Mouse (Mus musculus) embryonic facial prominence, embryonic 15.5 days (tissue): ENCODE measurements around the gene Srd5a1. TPM values are rescaled to one million over a fixed set of nuclear protein-coding genes. Genes with fewer than 3 reads are reported as not detected.

ENCODE experiments used
- ATAC-seq: fragments of 200-750 bp; cut with Nextera tagmentation; 2 replicates; pipeline ENCODE4 v1.8.0; 2017; ENCODE audit warnings: low read depth, moderate TSS enrichment; ENCODE audit not compliant: insufficient number of reproducible peaks, low FRiP score, low TSS enrichment
- H3K27ac ChIP-seq: fragments of 300-500 bp; sonication (generic); replicated peaks from 2 replicates; pipeline ENCODE4 v1.5.1; 2015; ENCODE audit warnings: mild to moderate bottlenecking, inconsistent platforms
- H3K27me3 ChIP-seq: fragments of 300-500 bp; sonication (generic); 2 replicates; pipeline ENCODE4 v1.6.1; 2015; ENCODE audit warnings: inconsistent platforms
- H3K36me3 ChIP-seq: fragments of 300-500 bp; sonication (generic); 2 replicates; pipeline ENCODE4 v1.6.1; 2015; ENCODE audit warnings: mild to moderate bottlenecking, inconsistent platforms
- H3K4me1 ChIP-seq: fragments of 300-500 bp; sonication (generic); 2 replicates; pipeline ENCODE4 v1.6.1; 2015; ENCODE audit warnings: inconsistent platforms
- H3K4me2 ChIP-seq: fragments of 300-500 bp; sonication (generic); replicated peaks from 2 replicates; pipeline ENCODE4 v1.6.1; 2015; ENCODE audit warnings: mild to moderate bottlenecking, inconsistent platforms
- H3K4me3 ChIP-seq: fragments of 300-500 bp; sonication (generic); replicated peaks from 2 replicates; pipeline ENCODE4 v1.5.1; 2015; ENCODE audit warnings: mild to moderate bottlenecking, inconsistent platforms
- H3K9ac ChIP-seq: fragments of 300-500 bp; sonication (generic); 2 replicates; pipeline ENCODE4 v1.6.1; 2015; ENCODE audit warnings: inconsistent platforms
- H3K9me3 ChIP-seq: fragments of 300-500 bp; sonication (generic); replicated peaks from 2 replicates; pipeline ENCODE4 v1.6.1; 2016; ENCODE audit warnings: inconsistent platforms
- WGBS: fragments of 180-500 bp; shearing (Covaris S2); methylation state at CpG from one replicate; pipeline ENCODE4 v1.1.7; 2015; 5-methylcytosine and 5-hydroxymethylcytosine counted together
- polyA plus RNA-seq: library from polyadenylated mRNA; unstranded; fragments of >200 nt; fragmentation: Nextera tagmentation; extraction: Ambion mirVana; gene quantifications from 2 replicates; pipeline ENCODE4 v1.2.1, GENCODE M21; 2015

Srd5a1 gene
- polyA plus RNA-seq = 33.0 and 35.1 TPM in 2 replicates

GRCm38 (mm10) chr13:69611398-69612174 lies at the start of gene Srd5a1:
TSS of gene Srd5a1 (minus strand) at chr13:69611442.
- ATAC-seq = peak; percentile 99
- no peaks in the 10 kb centered on the region for H3K27me3 ChIP-seq

GRCm38 (mm10) chr13:69654508-69654907 lies 43.3 kb upstream of the Srd5a1 start:
- H3K4me3 ChIP-seq = no peak overlapping the region
- WGBS = 59% methylated on average over 3 of the region's 3 CpGs
- no peaks in the 10 kb centered on the region for H3K36me3 ChIP-seq
- H3K9ac ChIP-seq = no peak overlapping the region
- no peaks in the 10 kb centered on the region for H3K27me3 ChIP-seq
- no peak overlapping the region for H3K4me2 ChIP-seq
- ATAC-seq = no peak
- H3K4me1 ChIP-seq = no peaks in the 10 kb centered on the region
- H3K27ac ChIP-seq = no peak overlapping the region
- H3K9me3 ChIP-seq = no peaks in the 10 kb centered on the region

More at GRCm38 (mm10) chr13:69611398-69612174, at the start of gene Srd5a1:
- Histone ChIP-seq H3K4me2 (peak within 1 kb of the TSS; percentile 98), H3K9me3 (no peaks in the 10 kb centered on the region), H3K27ac (peak within 1 kb of the TSS; percentile 66), H3K4me1 (peaks cover 10% of the 10 kb centered on the region), H3K9ac (peak within 1 kb of the TSS; percentile 90), H3K36me3 (peaks cover 23% of the 10 kb centered on the region), H3K4me3 (peak within 1 kb of the TSS; percentile 99)
- WGBS = under 1% methylated on average over 69 of the region's 69 CpGs

GRCm38 (mm10) chr13:69646481-69646880 lies 35.2 kb upstream of the Srd5a1 start:
- WGBS = 77% methylated on average over 9 of the region's 9 CpGs

DNA sequence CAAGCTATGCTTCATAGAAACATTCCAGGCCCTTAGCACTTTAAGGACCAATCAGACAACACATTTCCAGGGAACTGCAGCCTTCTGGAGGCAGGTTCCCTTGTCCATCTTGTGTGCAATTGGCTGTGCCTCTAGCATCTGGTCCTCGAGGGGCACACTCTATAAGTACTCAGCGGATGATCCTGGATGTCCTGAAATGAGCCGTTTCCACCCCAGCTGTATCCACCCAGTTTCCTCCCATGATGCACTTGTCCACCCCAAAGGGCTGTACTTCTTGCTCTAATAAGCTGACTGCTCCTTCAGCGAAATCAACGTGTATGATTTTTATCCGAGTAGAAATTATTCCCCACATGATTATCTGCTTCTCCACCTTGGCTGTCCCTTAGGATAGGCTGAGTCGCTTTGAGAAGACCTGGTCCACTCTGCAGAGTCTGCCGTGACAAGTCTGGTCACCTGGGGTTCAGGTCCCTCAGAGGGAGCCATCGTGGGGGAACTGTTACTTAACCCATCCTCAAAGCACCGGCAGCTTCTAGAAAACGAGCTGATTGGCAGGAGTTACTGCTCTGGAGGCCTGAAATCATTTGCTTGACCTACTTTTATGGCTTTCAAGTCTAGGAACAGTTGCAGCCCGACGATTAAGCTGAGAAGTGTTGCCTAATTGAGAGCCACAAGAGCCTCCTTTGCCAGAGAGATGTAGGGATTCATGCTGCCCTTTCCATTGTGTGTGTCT lies 34.6 kb upstream of the Srd5a1 start:
- Histone ChIP-seq H3K36me3 (0 out of 2 replicates have a peak, but pooled peaks cover 7% of the 10 kb centered on the region), H3K9me3 (no peaks in the 10 kb centered on the region), H3K27ac (no peak overlapping the region; the same call in 1 of the 2 replicates), H3K9ac (no peak overlapping the region), H3K4me2 (no peak overlapping the region), H3K27me3 (no peaks in the 10 kb centered on the region), H3K4me1 (no peaks in the 10 kb centered on the region), H3K4me3 (no peak overlapping the region)
- WGBS = 69% methylated on average over 13 of the region's 13 CpGs
- no peak for ATAC-seq

More at GRCm38 (mm10) chr13:69646481-69646880, 35.2 kb upstream of the Srd5a1 start:
- H3K4me2 ChIP-seq = no peak overlapping the region
- no peaks in the 10 kb centered on the region for H3K27me3 ChIP-seq
- no peaks in the 10 kb centered on the region for H3K9me3 ChIP-seq
- H3K9ac ChIP-seq = no peak overlapping the region
- no peak for ATAC-seq
- no peak overlapping the region; the same call in 1 of the 2 replicates for H3K27ac ChIP-seq
- 0 out of 2 replicates have a peak, but pooled peaks cover 2% of the 10 kb centered on the region for H3K36me3 ChIP-seq
- H3K4me3 ChIP-seq = no peak overlapping the region
- H3K4me1 ChIP-seq = no peaks in the 10 kb centered on the region

GRCm38 (mm10) chr13:69644427-69645166 lies 33.4 kb upstream of the Srd5a1 start:
- Histone ChIP-seq H3K4me2 (no peak overlapping the region), H3K4me3 (no peak overlapping the region), H3K9ac (no peak overlapping the region), H3K27me3 (no peaks in the 10 kb centered on the region), H3K4me1 (no peaks in the 10 kb centered on the region), H3K27ac (no peak overlapping the region), H3K36me3 (peaks cover 18% of the 10 kb centered on the region; the same call in 1 of the 2 replicates), H3K9me3 (no peaks in the 10 kb centered on the region)
- WGBS = 77% methylated on average over 13 of the region's 13 CpGs
- no peak for ATAC-seq

DNA sequence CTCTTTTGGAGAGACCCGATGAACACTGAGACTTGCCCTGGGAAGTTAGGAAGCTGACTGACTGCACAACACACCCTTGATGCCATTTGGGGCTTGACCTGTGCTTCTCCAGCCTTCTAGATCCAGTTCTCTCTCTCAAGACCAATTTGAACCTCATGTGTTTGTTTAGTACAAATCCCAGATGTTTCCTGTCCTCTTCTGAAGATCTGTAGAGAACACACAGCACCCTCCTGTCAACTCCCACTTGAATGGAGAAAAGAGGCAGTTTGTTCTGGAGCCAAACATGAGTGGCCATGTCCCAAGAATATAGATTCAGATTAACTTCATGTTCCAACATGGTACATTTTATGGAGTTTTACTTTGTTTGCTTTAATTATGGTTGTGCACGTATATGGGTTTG lies 32.7 kb upstream of the Srd5a1 start:
- no peak overlapping the region for H3K9ac ChIP-seq
- WGBS = 80% methylated on average over 2 of the region's 2 CpGs
- H3K27ac ChIP-seq = no peak overlapping the region
- H3K4me1 ChIP-seq = no peaks in the 10 kb centered on the region
- H3K4me2 ChIP-seq = no peak overlapping the region
- no peaks in the 10 kb centered on the region for H3K27me3 ChIP-seq
- ATAC-seq = no peak
- H3K4me3 ChIP-seq = no peak overlapping the region
- no peaks in the 10 kb centered on the region for H3K9me3 ChIP-seq
- H3K36me3 ChIP-seq = peaks cover 23% of the 10 kb centered on the region; the same call in 1 of the 2 replicates

DNA sequence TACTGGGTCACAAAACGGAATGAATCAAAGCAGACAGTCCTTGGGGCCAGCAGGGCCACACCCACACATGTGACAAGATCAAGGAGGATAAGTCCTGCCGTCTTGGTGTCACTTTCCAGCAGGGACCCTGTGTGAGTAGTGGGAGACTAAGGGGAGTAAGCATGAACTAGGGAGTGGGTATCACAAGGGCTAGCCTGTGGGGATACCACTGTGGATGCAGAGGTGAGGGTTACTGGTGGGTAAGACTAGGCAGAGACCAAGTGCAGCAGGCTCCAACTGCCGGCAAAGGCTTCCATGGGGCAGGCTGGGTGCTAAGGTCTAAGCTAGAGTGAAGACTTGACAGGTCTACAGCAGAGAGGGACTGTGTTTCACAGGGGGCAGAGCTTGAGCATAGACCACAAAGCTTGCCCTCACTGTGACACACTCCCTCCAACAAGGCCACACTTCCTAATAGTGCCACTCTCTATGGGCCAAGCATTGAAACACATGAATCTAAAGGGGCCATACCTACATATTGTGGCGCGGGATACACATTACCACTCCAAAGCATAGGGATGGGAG lies 31.5 kb upstream of the Srd5a1 start:
- Histone ChIP-seq H3K4me1 (no peaks in the 10 kb centered on the region), H3K4me2 (no peak overlapping the region), H3K36me3 (peaks cover 35% of the 10 kb centered on the region), H3K4me3 (no peak overlapping the region), H3K9ac (no peak overlapping the region), H3K9me3 (no peaks in the 10 kb centered on the region), H3K27me3 (no peaks in the 10 kb centered on the region), H3K27ac (no peak overlapping the region)
- 68% methylated on average over 5 of the region's 5 CpGs for WGBS
- ATAC-seq = no peak

GRCm38 (mm10) chr13:69641017-69641416 lies 29.8 kb upstream of the Srd5a1 start:
- H3K4me3 ChIP-seq = no peak overlapping the region
- ATAC-seq = no peak
- no peak overlapping the region for H3K4me2 ChIP-seq
- no peaks in the 10 kb centered on the region for H3K4me1 ChIP-seq
- no peak overlapping the region for H3K27ac ChIP-seq
- H3K9me3 ChIP-seq = no peaks in the 10 kb centered on the region
- peaks cover 42% of the 10 kb centered on the region for H3K36me3 ChIP-seq
- no peak overlapping the region for H3K9ac ChIP-seq
- no peaks in the 10 kb centered on the region for H3K27me3 ChIP-seq
- 92% methylated on average over 3 of the region's 3 CpGs for WGBS

- no peaks in the 10 kb centered on the region for H3K27me3 ChIP-seq
- no peak for ATAC-seq
- 86% methylated on average over 4 of the region's 4 CpGs for WGBS
- no peak overlapping the region for H3K4me2 ChIP-seq
- no peaks in the 10 kb centered on the region for H3K4me1 ChIP-seq
- H3K36me3 ChIP-seq = peaks cover 46% of the 10 kb centered on the region
- no peaks in the 10 kb centered on the region for H3K9me3 ChIP-seq
- H3K4me3 ChIP-seq = no peak overlapping the region
- H3K9ac ChIP-seq = no peak overlapping the region
- no peak overlapping the region for H3K27ac ChIP-seq
Measured at GRCm38 (mm10) chr13:69640541-69640940, 29.3 kb upstream of the Srd5a1 start.

- H3K9ac ChIP-seq = no peak overlapping the region
- no peaks in the 10 kb centered on the region for H3K27me3 ChIP-seq
- H3K9me3 ChIP-seq = no peaks in the 10 kb centered on the region
- no peak overlapping the region for H3K4me3 ChIP-seq
- H3K4me2 ChIP-seq = no peak overlapping the region
- WGBS = 87% methylated on average over 4 of the region's 4 CpGs
- H3K4me1 ChIP-seq = no peaks in the 10 kb centered on the region
- no peak for ATAC-seq
- no peak overlapping the region for H3K27ac ChIP-seq
- H3K36me3 ChIP-seq = peaks cover 50% of the 10 kb centered on the region
Measured at GRCm38 (mm10) chr13:69640126-69640525, 28.9 kb upstream of the Srd5a1 start.

GRCm38 (mm10) chr13:69639251-69639650 lies 28.0 kb upstream of the Srd5a1 start:
- Histone ChIP-seq H3K27ac (no peak overlapping the region), H3K4me1 (no peaks in the 10 kb centered on the region), H3K9ac (no peak overlapping the region), H3K4me3 (no peak overlapping the region), H3K9me3 (no peaks in the 10 kb centered on the region), H3K27me3 (no peaks in the 10 kb centered on the region), H3K36me3 (peaks cover 59% of the 10 kb centered on the region), H3K4me2 (no peak overlapping the region)
- 72% methylated on average over 5 of the region's 5 CpGs for WGBS
- no peak for ATAC-seq
